Mouse (Mus musculus) hindbrain, embryonic 11.5 days (tissue): ENCODE measurements around the gene Tchp. TPM values are rescaled to one million over a fixed set of nuclear protein-coding genes. Genes with fewer than 3 reads are reported as not detected.

Experiments used
- ATAC-seq: fragments of 200-750 bp; cut with Nextera tagmentation; 2 replicates; pipeline ENCODE4 v1.8.0; 2017; ENCODE audit warnings: mild to moderate bottlenecking, moderate TSS enrichment, moderate library complexity; ENCODE audit not compliant: low FRiP score
- DNase-seq: peaks from one replicate; pipeline ENCODE4 v3.0.0-alpha.2; 2015; ENCODE audit warnings: low spot score
- H3K27ac ChIP-seq: fragments of 300-500 bp; sonication (generic); 2 replicates; pipeline ENCODE4 v1.5.1; 2014; ENCODE audit warnings: mild to moderate bottlenecking, low read depth, low read length
- H3K27me3 ChIP-seq: fragments of 300-500 bp; sonication (generic); 2 replicates; pipeline ENCODE4 v1.6.1; 2014; ENCODE audit warnings: mild to moderate bottlenecking, low read length, moderate library complexity, mixed read lengths; ENCODE audit not compliant: control insufficient read depth, insufficient read depth
- H3K36me3 ChIP-seq: fragments of 300-500 bp; sonication (generic); 2 replicates; pipeline ENCODE4 v1.6.1; 2014; ENCODE audit warnings: mild to moderate bottlenecking, low read length, moderate library complexity, mixed read lengths; ENCODE audit not compliant: control insufficient read depth, insufficient read depth
- H3K4me1 ChIP-seq: fragments of 300-500 bp; sonication (generic); replicated peaks from 2 replicates; pipeline ENCODE4 v1.6.1; 2014; ENCODE audit warnings: low read length, mixed read lengths; ENCODE audit not compliant: control insufficient read depth, insufficient read depth
- H3K4me2 ChIP-seq: fragments of 300-500 bp; sonication (generic); replicated peaks from 2 replicates; pipeline ENCODE4 v1.6.1; 2014; ENCODE audit warnings: mild to moderate bottlenecking, low read depth, low read length
- H3K4me3 ChIP-seq: fragments of 300-500 bp; sonication (generic); 2 replicates; pipeline ENCODE4 v1.5.1; 2014; ENCODE audit warnings: low read depth, low read length
- H3K9ac ChIP-seq: fragments of 300-500 bp; sonication (generic); 2 replicates; pipeline ENCODE4 v1.6.1; 2014; ENCODE audit warnings: low read depth, low read length
- H3K9me3 ChIP-seq: fragments of 300-500 bp; sonication (generic); 2 replicates; pipeline ENCODE4 v1.6.1; 2016; ENCODE audit warnings: low read length; ENCODE audit not compliant: control insufficient read depth
- WGBS: fragments of 180-500 bp; shearing (Covaris S2); extraction: QIAGEN DNeasy Blood & Tissue Kit; methylation state at CpG from one replicate; pipeline ENCODE4 v1.1.7; 2014; 5-methylcytosine and 5-hydroxymethylcytosine counted together
- polyA plus RNA-seq: library from polyadenylated mRNA; unstranded; fragments of >200 nt; fragmentation: Nextera tagmentation; extraction: Ambion mirVana; gene quantifications from 2 replicates; pipeline ENCODE4 v1.2.1, GENCODE M21; 2014

The Tchp gene
- 13.3 and 15.8 TPM in 2 replicates for polyA plus RNA-seq

GRCm38 (mm10) chr5:114707265-114708068 is at the start of gene Tchp:
TSS of gene Tchp (plus strand) at chr5:114707760.
- no peaks in the 10 kb centered on the region for H3K36me3 ChIP-seq

GRCm38 (mm10) chr5:114658255-114658654 is 49.3 kb upstream of the Tchp start, which contains the start of gene Trpv4:
TSS of gene Trpv4 (minus strand) at chr5:114658421.
- Histone ChIP-seq H3K27me3 (peaks cover 37% of the 10 kb centered on the region), H3K27ac (no peak within 1 kb of the TSS)

More at GRCm38 (mm10) chr5:114707265-114708068, at the start of gene Tchp:
- Histone ChIP-seq H3K4me3 (peak within 1 kb of the TSS; percentile 61), H3K9ac (peak within 1 kb of the TSS; percentile 74), H3K27ac (no peak within 1 kb of the TSS), H3K27me3 (no peaks in the 10 kb centered on the region), H3K4me1 (no peaks in the 10 kb centered on the region; the same call in 1 of the 2 replicates), H3K4me2 (peak within 1 kb of the TSS; percentile 48), H3K9me3 (no peaks in the 10 kb centered on the region)
- 4% methylated on average over 47 of the region's 49 CpGs for WGBS
- peak; percentile 98 for DNase-seq
- peak; percentile 85 for ATAC-seq

GRCm38 (mm10) chr5:114661029-114661428 is 46.5 kb upstream of the Tchp start:
- Histone ChIP-seq H3K4me3 (no peak overlapping the region), H3K4me1 (peaks cover 4% of the 10 kb centered on the region; the same call in 1 of the 2 replicates), H3K4me2 (no peak overlapping the region), H3K9me3 (no peaks in the 10 kb centered on the region), H3K27ac (no peak overlapping the region), H3K36me3 (no peaks in the 10 kb centered on the region), H3K27me3 (peaks cover 33% of the 10 kb centered on the region), H3K9ac (no peak overlapping the region)
- DNase-seq (no peak), ATAC-seq (no peak)
- 74% methylated on average over 6 of the region's 6 CpGs for WGBS

More at GRCm38 (mm10) chr5:114658255-114658654, 49.3 kb upstream of the Tchp start, which contains the start of gene Trpv4:
- no peak for DNase-seq
- Histone ChIP-seq H3K4me1 (peaks cover 4% of the 10 kb centered on the region; the same call in 1 of the 2 replicates), H3K4me2 (peak within 1 kb of the TSS; percentile 62), H3K9me3 (no peaks in the 10 kb centered on the region), H3K4me3 (peak within 1 kb of the TSS; percentile 34), H3K9ac (0 out of 2 replicates have a peak within 1 kb of the TSS, but pooled peaks have one; percentile 24), H3K36me3 (no peaks in the 10 kb centered on the region)
- ATAC-seq, result no peak
- 1% methylated on average over 19 of the region's 47 CpGs for WGBS

- no peak for ATAC-seq
- Histone ChIP-seq H3K36me3 (no peaks in the 10 kb centered on the region), H3K27me3 (peaks cover 4% of the 10 kb centered on the region; the same call in 1 of the 2 replicates), H3K27ac (no peak overlapping the region), H3K9ac (no peak overlapping the region), H3K4me1 (no peaks in the 10 kb centered on the region), H3K4me3 (no peak overlapping the region), H3K9me3 (no peaks in the 10 kb centered on the region), H3K4me2 (no peak overlapping the region)
- no peak for DNase-seq
- WGBS, result 82% methylated on average over 4 of the region's 4 CpGs
These were observed 43.4 kb upstream of the Tchp start for GRCm38 (mm10) chr5:114664139-114664538.

- no peaks in the 10 kb centered on the region for H3K36me3 ChIP-seq
- no peaks in the 10 kb centered on the region for H3K9me3 ChIP-seq
- no peaks in the 10 kb centered on the region for H3K4me1 ChIP-seq
- ATAC-seq (no peak), DNase-seq (no peak)
- WGBS, result 78% methylated on average over 7 of the region's 7 CpGs
- H3K4me3 ChIP-seq, result no peak overlapping the region
- no peak overlapping the region for H3K4me2 ChIP-seq
- no peak overlapping the region for H3K9ac ChIP-seq
- no peaks in the 10 kb centered on the region for H3K27me3 ChIP-seq
- no peak overlapping the region for H3K27ac ChIP-seq
These were observed 42.8 kb upstream of the Tchp start for GRCm38 (mm10) chr5:114664750-114665149.

GRCm38 (mm10) chr5:114666659-114667058 is 40.9 kb upstream of the Tchp start:
- Histone ChIP-seq H3K36me3 (no peaks in the 10 kb centered on the region), H3K4me2 (no peak overlapping the region), H3K9me3 (no peaks in the 10 kb centered on the region), H3K27ac (no peak overlapping the region), H3K27me3 (no peaks in the 10 kb centered on the region), H3K4me3 (no peak overlapping the region), H3K9ac (no peak overlapping the region), H3K4me1 (no peaks in the 10 kb centered on the region)
- no peak for ATAC-seq
- WGBS, result 74% methylated on average over 1 of the region's 1 CpGs
- no peak for DNase-seq

GRCm38 (mm10) chr5:114667228-114667856 is 40.2 kb upstream of the Tchp start:
- H3K27me3 ChIP-seq, result no peaks in the 10 kb centered on the region
- WGBS, result 4% methylated on average over 36 of the region's 36 CpGs
- no peak overlapping the region for H3K27ac ChIP-seq

GRCm38 (mm10) chr5:114669014-114669413 is 38.5 kb upstream of the Tchp start:
- H3K9me3 ChIP-seq, result no peaks in the 10 kb centered on the region
- H3K4me1 ChIP-seq, result no peaks in the 10 kb centered on the region
- H3K36me3 ChIP-seq, result no peaks in the 10 kb centered on the region
- H3K27me3 ChIP-seq, result no peaks in the 10 kb centered on the region
- WGBS, result 92% methylated on average over 5 of the region's 5 CpGs
- no peak overlapping the region for H3K9ac ChIP-seq
- no peak overlapping the region for H3K27ac ChIP-seq
- DNase-seq, result no peak
- ATAC-seq, result no peak
- H3K4me2 ChIP-seq, result no peak overlapping the region
- H3K4me3 ChIP-seq, result no peak overlapping the region

More at GRCm38 (mm10) chr5:114667228-114667856, 40.2 kb upstream of the Tchp start:
- Histone ChIP-seq H3K4me1 (no peaks in the 10 kb centered on the region), H3K4me2 (peak overlapping the region; percentile 45), H3K9ac (no peak overlapping the region), H3K36me3 (no peaks in the 10 kb centered on the region), H3K4me3 (peak overlapping the region; percentile 26; the same call in 1 of the 2 replicates), H3K9me3 (no peaks in the 10 kb centered on the region)
- peak; percentile 88 for ATAC-seq
- peak; percentile 99 for DNase-seq
